Mouse (Mus musculus) heart, postnatal 14 days (tissue): ENCODE measurements around the gene Apol7a. TPM values are rescaled to one million over a fixed set of nuclear protein-coding genes. Genes with fewer than 3 reads are reported as not detected.

Source experiments
- DNase-seq, 2 experiments: peaks; one replicate each; pipeline ENCODE4 v3.0.0; 2021 to 2022
- intact Hi-C: fragments of 180-260 bp; cut with DNase I; formaldehyde crosslinking; loops from one replicate; pipeline ENCODE4 v1.15.1; 2025
- total RNA-seq, 2 experiments: library from RNA; stranded (reverse); gene quantifications; 2 replicates each; pipeline ENCODE4 v1.2.3; 2021

Apol7a gene
- total RNA-seq, 2 experiments from 2014 or later: 0.17 TPM; not detected in 1

GRCm38 (mm10) chr15:77379921-77380320 is 19.0 kb downstream of the Apol7a start:
- intact Hi-C loops: no loop called here
- DNase-seq: no peak

- intact Hi-C loops: no loop called here
- no peak for DNase-seq
Observed at GRCm38 (mm10) chr15:77377419-77377818, 21.5 kb downstream of the Apol7a start.

- DNase-seq: peak in 1 of 2 experiments; percentile 26
- intact Hi-C loops: no loop called here
Observed at GRCm38 (mm10) chr15:77376920-77377319, 22.0 kb downstream of the Apol7a start.

DNA sequence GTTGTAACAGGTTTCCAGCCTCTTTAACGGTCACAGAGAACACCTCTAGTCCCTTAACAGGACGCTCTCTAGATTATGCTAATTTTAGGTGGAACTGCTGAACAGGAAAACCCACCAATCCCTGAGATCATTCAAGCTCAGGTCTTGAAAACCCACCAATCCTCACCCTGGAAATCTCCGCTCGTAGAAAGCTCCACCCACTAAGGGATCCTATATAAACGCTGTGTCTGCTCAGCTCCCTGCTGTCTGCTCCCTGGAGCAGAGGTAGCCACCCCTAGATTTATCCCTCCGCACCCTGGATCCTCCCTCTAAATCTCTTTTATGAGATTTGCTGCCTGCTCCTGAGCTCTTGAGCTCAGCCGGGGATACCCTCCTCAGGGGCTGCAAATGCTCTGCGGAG is 28.3 kb downstream of the Apol7a start:
- DNase-seq: no peak
- intact Hi-C loops: no loop called here

GRCm38 (mm10) chr15:77369981-77370380 is 28.9 kb downstream of the Apol7a start:
- intact Hi-C loops: no loop called here
- DNase-seq: no peak

DNA sequence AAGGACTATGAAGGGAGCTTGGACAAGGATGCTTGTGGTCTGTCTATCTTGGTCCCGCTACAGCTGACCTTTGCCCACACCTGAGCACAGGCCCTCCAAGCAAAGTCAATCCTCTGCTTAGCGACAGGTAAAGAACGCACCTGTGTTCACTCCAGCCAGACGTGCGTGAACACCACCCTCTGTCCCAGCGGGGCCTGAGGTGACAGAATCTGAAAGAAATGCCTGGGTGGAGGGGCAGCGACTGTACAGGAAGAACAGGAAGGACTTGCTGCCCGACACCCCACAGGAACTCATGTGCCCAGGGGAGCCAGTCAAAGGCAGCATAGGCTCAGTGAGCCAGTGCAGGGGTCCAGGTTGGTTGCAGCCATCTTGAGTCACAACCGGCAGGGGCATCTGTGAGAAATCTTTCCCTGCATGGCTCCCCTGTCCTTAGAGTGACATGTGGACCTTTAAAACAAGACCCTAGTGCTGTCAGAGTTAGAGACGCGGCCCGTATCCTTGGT is 30.0 kb downstream of the Apol7a start:
- intact Hi-C loops: no loop called here
- no peak for DNase-seq

- intact Hi-C loops: no loop called here
- DNase-seq: peak; percentile 96 to 98
Observed at GRCm38 (mm10) chr15:77368148-77368547, 30.8 kb downstream of the Apol7a start.

DNA sequence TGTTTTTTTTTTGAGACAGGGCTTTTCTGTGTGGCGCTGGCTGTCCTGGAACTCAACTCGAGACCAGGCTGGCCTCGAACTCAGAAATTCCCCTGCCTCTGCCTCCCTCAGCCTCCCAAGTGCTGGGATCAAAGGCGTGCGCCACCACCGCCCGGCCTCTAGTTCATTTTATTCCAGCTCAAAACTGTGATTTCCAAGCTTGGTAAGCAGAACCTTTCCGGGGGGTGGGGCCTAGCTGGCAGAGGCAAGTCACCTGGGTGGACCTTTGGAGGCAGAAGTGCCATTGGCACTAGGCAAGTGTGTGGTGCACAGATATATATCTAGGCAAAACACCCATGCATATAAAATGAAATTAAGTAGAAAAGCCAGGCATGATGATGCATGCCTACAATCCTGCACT is 31.4 kb downstream of the Apol7a start:
- intact Hi-C loops: no loop called here
- no peak for DNase-seq

DNA sequence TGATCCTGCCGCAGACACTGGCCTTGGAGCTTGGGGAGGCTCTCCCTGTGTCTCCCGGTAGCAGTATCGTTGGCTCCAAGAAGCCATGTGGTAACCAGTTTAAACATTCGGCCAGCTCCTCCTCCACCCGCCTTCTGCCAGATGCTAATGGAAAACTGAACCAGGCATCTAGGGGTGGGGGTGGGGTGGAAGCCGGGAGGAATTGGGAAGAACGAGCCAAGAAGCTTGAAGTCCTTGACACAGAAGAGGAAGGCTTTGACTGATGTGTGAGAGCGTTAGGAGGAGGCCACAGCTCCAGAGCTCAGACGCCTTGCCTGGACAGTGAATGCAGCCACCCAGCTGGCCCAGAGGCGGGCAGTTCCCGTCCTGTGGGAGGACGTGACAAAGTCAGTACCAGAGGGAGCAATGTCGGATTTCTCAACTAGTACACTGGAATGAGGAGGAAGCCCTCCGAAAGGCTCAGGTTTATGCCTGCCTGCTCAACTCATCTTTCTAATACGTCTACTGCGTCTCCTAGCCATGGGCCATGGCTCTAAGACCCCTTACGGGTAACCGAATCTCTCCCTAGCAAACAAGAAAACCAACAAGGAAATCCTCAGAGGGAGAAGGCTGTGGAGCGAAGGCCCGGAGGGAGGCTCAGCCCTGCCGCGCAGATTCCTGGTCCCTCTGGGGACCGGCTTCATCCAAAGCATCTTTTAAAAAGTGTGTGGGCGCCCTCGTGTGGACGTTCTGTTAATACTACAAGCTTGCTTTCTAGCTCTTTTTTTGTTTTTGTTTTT is 32.0 kb downstream of the Apol7a start:
- DNase-seq: peak; percentile 90 to 91
- intact Hi-C loops: no loop called here

GRCm38 (mm10) chr15:77365700-77366570 is 33.0 kb downstream of the Apol7a start:
- intact Hi-C loops: no loop called here
- DNase-seq: peak; percentile 48 to 60

DNA sequence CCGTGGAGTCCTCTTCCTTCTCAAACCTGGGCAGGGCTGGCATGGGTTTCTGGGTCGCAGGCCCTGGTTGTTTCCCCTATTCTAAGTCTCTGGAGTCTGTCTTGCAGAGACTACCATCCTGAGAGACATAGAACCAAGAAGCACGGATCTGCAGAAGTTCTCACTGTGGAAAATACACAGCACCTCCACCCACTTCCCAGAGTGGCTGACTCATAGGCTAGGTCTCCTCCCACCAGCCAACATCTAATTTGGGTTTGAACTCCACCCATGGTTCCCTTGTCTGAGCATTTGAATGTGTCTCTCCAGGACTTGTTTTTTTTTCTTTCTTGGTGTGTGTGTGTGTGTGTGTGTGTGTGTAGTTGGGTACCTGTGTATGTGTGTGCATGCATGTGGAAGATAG is 34.9 kb downstream of the Apol7a start:
- DNase-seq: peak; percentile 40 to 46
- intact Hi-C loops: loop anchor here (5.0 kb wide), 1 partner anchor 327 kb away; no protein-coding TSS in a partner anchor

DNA sequence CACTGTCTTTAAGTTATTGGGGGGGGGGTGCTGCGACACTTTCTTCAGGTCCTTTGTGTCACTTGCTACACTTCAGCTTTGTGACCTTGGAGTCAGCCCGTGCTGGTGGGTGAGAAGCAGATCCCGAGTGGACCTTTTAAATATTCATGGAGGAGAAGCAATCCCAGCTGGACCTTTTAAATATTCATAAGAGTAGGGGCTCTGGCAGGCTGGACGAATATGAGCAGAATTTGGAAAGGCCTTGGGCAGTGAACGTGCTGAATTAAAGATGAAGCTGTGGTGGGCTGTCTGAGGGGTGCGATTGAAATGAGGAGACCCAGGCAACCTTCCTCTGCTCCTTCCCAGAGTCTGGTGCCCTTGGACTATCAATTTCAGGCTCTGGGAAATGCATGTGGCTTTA is 35.3 kb downstream of the Apol7a start:
- intact Hi-C loops: loop anchor here (5.0 kb wide), 1 partner anchor 326 kb away; no protein-coding TSS in a partner anchor
- no peak for DNase-seq

- intact Hi-C loops: loop anchor here (5.0 kb wide), 1 partner anchor 326 kb away; no protein-coding TSS in a partner anchor
- no peak for DNase-seq
Observed at GRCm38 (mm10) chr15:77362952-77363351, 36.0 kb downstream of the Apol7a start.

DNA sequence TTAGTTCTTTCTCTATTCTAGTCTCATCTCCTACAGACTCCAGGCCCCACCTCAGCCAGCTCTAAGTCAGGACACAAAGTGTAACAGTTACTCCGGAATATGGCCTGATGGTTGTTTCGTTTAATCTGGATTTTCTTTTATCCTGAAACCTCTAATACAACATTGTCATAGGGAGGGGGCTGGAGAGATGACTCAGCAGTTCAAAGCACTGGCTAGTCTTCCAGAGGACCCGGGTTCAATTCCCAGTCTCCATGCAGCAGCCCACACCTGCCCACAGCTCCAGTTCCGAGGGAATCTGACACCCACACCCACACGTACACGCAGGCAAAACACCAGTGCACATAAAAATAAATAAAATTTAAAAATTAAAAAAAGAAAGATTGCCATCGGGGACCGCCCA is 39.0 kb downstream of the Apol7a start:
- DNase-seq: no peak
- intact Hi-C loops: loop anchor here (2.0 to 5.0 kb wide), 4 partner anchors 133 to 388 kb away; no protein-coding TSS in a partner anchor

- peak; percentile 56 to 66 for DNase-seq
- intact Hi-C loops: loop anchor here (2.0 to 5.0 kb wide), 3 partner anchors 133 to 387 kb away; no protein-coding TSS in a partner anchor
Observed at GRCm38 (mm10) chr15:77359486-77359885, 39.4 kb downstream of the Apol7a start.

- no peak for DNase-seq
- intact Hi-C loops: loop anchor here (2.0 to 5.0 kb wide), 3 partner anchors 132 to 387 kb away; no protein-coding TSS in a partner anchor
Observed at GRCm38 (mm10) chr15:77359084-77359483, 39.8 kb downstream of the Apol7a start.

DNA sequence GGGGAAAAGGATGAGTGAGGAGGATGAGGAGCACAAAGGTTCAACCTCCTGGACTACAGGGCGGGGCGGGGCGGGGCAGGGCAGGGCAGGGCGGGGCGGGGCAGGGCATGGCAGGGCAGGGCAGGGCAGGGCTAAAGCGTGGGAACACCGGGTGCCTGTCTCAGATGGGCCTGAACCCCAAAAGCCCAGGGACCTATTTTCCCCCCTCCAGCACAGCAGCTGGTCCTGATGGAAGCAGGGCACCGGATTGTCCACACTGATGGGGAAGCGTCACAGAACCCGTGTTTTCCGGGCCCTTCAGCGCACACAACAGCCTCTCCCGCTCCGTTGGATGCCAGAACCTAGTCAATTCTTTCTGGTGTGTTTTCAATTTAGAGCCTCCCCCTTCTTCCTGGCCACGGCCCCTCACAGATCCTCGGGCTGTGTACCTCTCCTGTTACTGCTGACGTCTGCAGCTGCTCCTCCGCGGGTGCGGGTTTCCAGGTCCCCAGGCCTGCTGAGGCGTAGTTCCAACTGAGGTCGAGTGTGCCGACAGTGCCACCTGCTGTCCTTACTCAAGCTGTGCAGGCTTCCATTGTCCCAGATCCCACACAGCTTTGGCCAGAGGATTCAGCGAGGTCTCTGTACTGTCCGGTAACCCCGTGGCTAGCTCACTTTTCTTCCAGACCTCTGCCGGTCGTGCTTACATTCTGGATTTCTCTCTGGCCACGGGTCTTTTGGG is 40.4 kb downstream of the Apol7a start:
- peak; percentile 86 to 89 for DNase-seq
- intact Hi-C loops: loop anchor here (1.0 to 5.0 kb wide), 4 partner anchors 15 to 386 kb away; no protein-coding TSS in a partner anchor

DNA sequence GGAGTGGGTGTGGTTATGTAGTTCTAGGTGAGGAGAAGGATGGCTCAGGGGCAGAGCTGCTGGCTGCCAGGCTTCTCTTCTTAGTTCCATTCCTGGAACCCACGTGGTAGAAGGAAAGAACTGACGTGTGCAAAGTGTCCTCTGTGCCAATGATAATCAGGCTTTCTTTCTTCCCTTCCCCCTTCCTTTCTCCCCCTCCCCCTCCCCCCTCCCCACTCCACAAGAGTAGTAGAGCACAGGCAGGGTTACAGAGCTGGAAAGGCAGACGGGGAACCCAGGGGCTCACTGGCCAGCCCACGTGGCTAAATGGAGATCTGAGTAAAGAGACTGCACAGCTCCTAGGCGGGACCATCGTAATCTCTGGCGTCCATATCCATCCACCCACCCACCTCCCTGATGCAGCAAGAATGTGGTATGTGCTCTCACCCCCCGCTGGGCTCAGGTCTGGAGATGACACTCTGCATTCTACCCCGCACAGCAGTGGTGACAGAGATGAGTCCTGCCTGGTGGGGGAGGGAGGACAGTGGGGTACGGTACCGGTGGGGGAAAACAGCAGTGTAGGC is 42.6 kb downstream of the Apol7a start:
- no peak for DNase-seq
- intact Hi-C loops: loop anchor here (5.0 kb wide), 2 partner anchors 204 to 384 kb away; no protein-coding TSS in a partner anchor

DNA sequence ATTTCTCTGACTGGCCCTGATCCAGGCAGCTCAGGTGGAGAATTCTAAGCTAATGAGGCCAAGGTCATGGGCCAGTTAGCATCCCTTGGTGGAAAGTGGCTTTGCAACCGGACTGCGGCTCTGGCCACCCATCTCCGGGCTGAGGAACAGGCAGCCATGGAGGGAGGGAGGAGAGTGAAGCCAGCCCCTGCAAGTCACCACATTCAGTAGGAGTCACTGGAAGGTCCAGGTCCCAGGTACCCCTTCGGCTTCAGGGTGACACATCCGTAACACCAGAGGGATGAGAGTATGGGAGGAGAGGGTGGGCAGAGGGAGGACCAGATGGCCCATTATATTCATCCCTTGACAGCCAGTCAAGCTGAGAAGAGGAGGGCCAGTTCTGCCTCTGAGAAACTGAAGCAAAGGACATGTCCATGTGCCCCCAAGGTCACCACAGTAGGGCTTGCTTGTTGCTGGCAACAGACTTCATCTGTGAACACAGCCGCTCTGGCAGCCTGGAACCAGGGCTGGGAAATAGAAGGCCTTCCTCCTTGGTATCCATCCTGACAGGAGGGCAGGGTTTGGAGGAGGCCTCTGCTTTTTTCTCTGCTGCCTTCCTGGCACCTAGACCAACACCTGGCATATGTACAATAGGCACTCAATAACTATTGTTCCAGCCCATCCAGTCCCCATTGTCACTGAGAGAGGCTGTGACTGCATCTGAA is 43.9 kb downstream of the Apol7a start:
- no peak for DNase-seq
- intact Hi-C loops: loop anchor here (5.0 kb wide), 2 partner anchors 203 to 383 kb away; no protein-coding TSS in a partner anchor
